Mouse (Mus musculus) kidney, postnatal 0 days (tissue): ENCODE results near the gene Sh3pxd2a. TPM values are rescaled to one million over a fixed set of nuclear protein-coding genes. Genes with fewer than 3 reads are reported as not detected.

Source experiments
- ATAC-seq: fragments of 200-750 bp; cut with Nextera tagmentation; replicated peaks from 2 replicates; pipeline ENCODE4 v1.8.0; 2017; ENCODE audit warnings: low read depth, moderate number of reproducible peaks, moderate TSS enrichment, moderate library complexity; ENCODE audit not compliant: low FRiP score
- DNase-seq: peaks from one replicate; pipeline ENCODE4 v3.0.0-alpha.2; 2016; ENCODE audit warnings: low spot score
- H3K27ac ChIP-seq: fragments of 300-500 bp; sonication (generic); 2 replicates; pipeline ENCODE4 v1.5.1; 2014; ENCODE audit warnings: mild to moderate bottlenecking
- H3K27me3 ChIP-seq: fragments of 300-500 bp; sonication (generic); 2 replicates; pipeline ENCODE4 v1.6.1; 2014; ENCODE audit warnings: low read length, mixed read lengths; ENCODE audit not compliant: insufficient read depth
- H3K36me3 ChIP-seq: fragments of 300-500 bp; sonication (generic); 2 replicates; pipeline ENCODE4 v1.6.1; 2014; ENCODE audit warnings: low read length, mixed read lengths; ENCODE audit not compliant: insufficient read depth
- H3K4me1 ChIP-seq: fragments of 300-500 bp; sonication (generic); replicated peaks from 2 replicates; pipeline ENCODE4 v1.6.1; 2014; ENCODE audit warnings: antibody characterized with exemption, low read length, mixed read lengths; ENCODE audit not compliant: insufficient read depth
- H3K4me2 ChIP-seq: fragments of 300-500 bp; sonication (generic); 2 replicates; pipeline ENCODE4 v1.6.1; 2014; ENCODE audit warnings: mild to moderate bottlenecking, low read length, moderate library complexity, mixed read lengths
- H3K4me3 ChIP-seq: fragments of 300-500 bp; sonication (generic); replicated peaks from 2 replicates; pipeline ENCODE4 v1.5.1; 2014; ENCODE audit warnings: low read depth, low read length
- H3K9ac ChIP-seq: fragments of 300-500 bp; sonication (generic); 2 replicates; pipeline ENCODE4 v1.6.1; 2014; ENCODE audit warnings: low read depth, low read length
- H3K9me3 ChIP-seq: fragments of 300-500 bp; sonication (generic); replicated peaks from 2 replicates; pipeline ENCODE4 v1.6.1; 2016; ENCODE audit warnings: low read length, inconsistent platforms, mixed read lengths
- CTCF ChIP-seq: IDR thresholded peaks from 2 replicates; pipeline ENCODE4 v1.5.1; 2016; ENCODE audit warnings: antibody characterized with exemption, low read depth, mild to moderate bottlenecking, moderate library complexity
- WGBS: fragments of 180-500 bp; shearing (Covaris S2); extraction: QIAGEN DNeasy Blood & Tissue Kit; methylation state at CpG from one replicate; pipeline ENCODE4 v1.1.7; 2014; 5-methylcytosine and 5-hydroxymethylcytosine counted together
- polyA plus RNA-seq: library from polyadenylated mRNA; unstranded; fragments of >200 nt; fragmentation: Nextera tagmentation; extraction: Ambion mirVana; gene quantifications from 2 replicates; pipeline ENCODE4 v1.2.1, GENCODE M21; 2015

The Sh3pxd2a gene
- polyA plus RNA-seq, 1 experiment from 2014 or later = 4.1 TPM

- no peak for DNase-seq
- Histone ChIP-seq H3K36me3 (0 out of 2 replicates have a peak, but pooled peaks cover under 1% of the 10 kb centered on the region), H3K4me3 (no peak overlapping the region), H3K27ac (no peak overlapping the region), H3K27me3 (no peaks in the 10 kb centered on the region), H3K4me2 (no peak overlapping the region), H3K9me3 (no peaks in the 10 kb centered on the region), H3K9ac (no peak overlapping the region), H3K4me1 (no peaks in the 10 kb centered on the region)
- whole genome bisulfite sequencing = 81% methylated on average over 8 of the region's 8 CpGs
- ATAC-seq = no peak
- TF ChIP-seq CTCF = no peak
Observed at GRCm38 (mm10) chr19:47261196-47261595, 203.0 kb downstream of the Sh3pxd2a start.

- WGBS = 12% methylated on average over 5 of the region's 5 CpGs
- TF ChIP-seq CTCF = peak; percentile 76
- no peak overlapping the region for H3K4me3 ChIP-seq
- no peaks in the 10 kb centered on the region for H3K36me3 ChIP-seq
- no peaks in the 10 kb centered on the region for H3K27me3 ChIP-seq
- DNase-seq (peak; percentile 81), ATAC-seq (peak; percentile 12; the same call in 1 of the 2 replicates)
- no peaks in the 10 kb centered on the region for H3K4me1 ChIP-seq
- H3K9me3 ChIP-seq = no peaks in the 10 kb centered on the region
- no peak overlapping the region for H3K9ac ChIP-seq
- H3K27ac ChIP-seq = no peak overlapping the region
- no peak overlapping the region for H3K4me2 ChIP-seq
Observed at GRCm38 (mm10) chr19:47259581-47259980, 204.6 kb downstream of the Sh3pxd2a start.

GRCm38 (mm10) chr19:47255919-47256318 lies 208.3 kb downstream of the Sh3pxd2a start:
- 46% methylated on average over 6 of the region's 6 CpGs for WGBS
- Histone ChIP-seq H3K4me2 (no peak overlapping the region), H3K4me3 (no peak overlapping the region), H3K4me1 (peaks cover 6% of the 10 kb centered on the region; the same call in 1 of the 2 replicates), H3K9ac (no peak overlapping the region), H3K27me3 (peaks cover 24% of the 10 kb centered on the region), H3K36me3 (no peaks in the 10 kb centered on the region), H3K9me3 (no peaks in the 10 kb centered on the region), H3K27ac (no peak overlapping the region)
- DNase-seq (no peak), ATAC-seq (no peak)
- TF ChIP-seq CTCF = no peak

GRCm38 (mm10) chr19:47255036-47255435 lies 209.2 kb downstream of the Sh3pxd2a start:
- Histone ChIP-seq H3K27ac (no peak overlapping the region), H3K4me2 (no peak overlapping the region), H3K9me3 (no peaks in the 10 kb centered on the region), H3K9ac (no peak overlapping the region), H3K4me3 (no peak overlapping the region), H3K36me3 (no peaks in the 10 kb centered on the region), H3K4me1 (peaks cover 6% of the 10 kb centered on the region; the same call in 1 of the 2 replicates), H3K27me3 (peaks cover 24% of the 10 kb centered on the region)
- no peak for TF ChIP-seq CTCF
- 68% methylated on average over 2 of the region's 2 CpGs for WGBS
- ATAC-seq = no peak
- no peak for DNase-seq

- peaks cover 6% of the 10 kb centered on the region; the same call in 1 of the 2 replicates for H3K4me1 ChIP-seq
- TF ChIP-seq CTCF = 0 out of 2 replicates have a peak, but pooled peaks have one; percentile 1
- DNase-seq (peak; percentile 20), ATAC-seq (no peak)
- H3K9ac ChIP-seq = peak overlapping the region; percentile 42; the same call in 1 of the 2 replicates
- no peaks in the 10 kb centered on the region for H3K9me3 ChIP-seq
- H3K36me3 ChIP-seq = no peaks in the 10 kb centered on the region
- H3K4me2 ChIP-seq = peak overlapping the region; percentile 57
- no peak overlapping the region for H3K27ac ChIP-seq
- peak overlapping the region; percentile 32 for H3K4me3 ChIP-seq
- 2% methylated on average over 89 of the region's 90 CpGs for WGBS
- peaks cover 24% of the 10 kb centered on the region for H3K27me3 ChIP-seq
Observed at GRCm38 (mm10) chr19:47253053-47253628, 211.1 kb downstream of the Sh3pxd2a start.

- Histone ChIP-seq H3K4me2 (no peak overlapping the region), H3K4me1 (peaks cover 6% of the 10 kb centered on the region; the same call in 1 of the 2 replicates), H3K9ac (no peak overlapping the region), H3K4me3 (no peak overlapping the region), H3K27ac (no peak overlapping the region), H3K9me3 (no peaks in the 10 kb centered on the region), H3K27me3 (peaks cover 24% of the 10 kb centered on the region), H3K36me3 (no peaks in the 10 kb centered on the region)
- no peak for ATAC-seq
- WGBS = 65% methylated on average over 6 of the region's 6 CpGs
- no peak for DNase-seq
- TF ChIP-seq CTCF = no peak
Observed at GRCm38 (mm10) chr19:47250931-47251330, 213.3 kb downstream of the Sh3pxd2a start.
